Mouse (Mus musculus) midbrain, embryonic 16.5 days (tissue): ENCODE data around the gene Hivep3. TPM values are rescaled to one million over a fixed set of nuclear protein-coding genes. Genes with fewer than 3 reads are reported as not detected.
A peak's percentile ranks its signal among the peaks of the same experiment; 100 is the strongest.

Experiments
- ATAC-seq: fragments of 200-750 bp; cut with Nextera tagmentation; 2 replicates; pipeline ENCODE4 v1.8.0; 2017; ENCODE audit warnings: moderate TSS enrichment
- H3K27ac ChIP-seq: fragments of 300-500 bp; sonication (generic); 2 replicates; pipeline ENCODE4 v1.5.1; 2014; ENCODE audit warnings: mild to moderate bottlenecking, low read length, mixed read lengths
- H3K27me3 ChIP-seq: fragments of 300-500 bp; sonication (generic); 2 replicates; pipeline ENCODE4 v1.6.1; 2014; ENCODE audit warnings: low read depth, low read length, mixed read lengths; ENCODE audit not compliant: control insufficient read depth, insufficient read depth
- H3K36me3 ChIP-seq: fragments of 300-500 bp; sonication (generic); 2 replicates; pipeline ENCODE4 v1.6.1; 2014; ENCODE audit warnings: mild to moderate bottlenecking, low read length, moderate library complexity, mixed read lengths; ENCODE audit not compliant: control insufficient read depth, insufficient read depth
- H3K4me1 ChIP-seq: fragments of 300-500 bp; sonication (generic); 2 replicates; pipeline ENCODE4 v1.6.1; 2014; ENCODE audit warnings: mild to moderate bottlenecking, low read length, mixed read lengths; ENCODE audit not compliant: control insufficient read depth, insufficient read depth
- H3K4me2 ChIP-seq: fragments of 300-500 bp; sonication (generic); 2 replicates; pipeline ENCODE4 v1.6.1; 2014; ENCODE audit warnings: mild to moderate bottlenecking, low read length, mixed read lengths
- H3K4me3 ChIP-seq: fragments of 300-500 bp; sonication (generic); 2 replicates; pipeline ENCODE4 v1.5.1; 2014; ENCODE audit warnings: low read depth, mild to moderate bottlenecking, low read length, moderate library complexity, mixed read lengths
- H3K9ac ChIP-seq: fragments of 300-500 bp; sonication (generic); 2 replicates; pipeline ENCODE4 v1.6.1; 2014; ENCODE audit warnings: low read depth, low read length, mixed read lengths
- H3K9me3 ChIP-seq: fragments of 300-500 bp; sonication (generic); replicated peaks from 2 replicates; pipeline ENCODE4 v1.6.1; 2014; ENCODE audit warnings: mild to moderate bottlenecking, low read length, mixed read lengths; ENCODE audit not compliant: control insufficient read depth, poor library complexity, severe bottlenecking
- WGBS: fragments of 180-500 bp; shearing (Covaris S2); extraction: QIAGEN DNeasy Blood & Tissue Kit; methylation state at CpG from one replicate; pipeline ENCODE4 v1.1.7; 2014; 5-methylcytosine and 5-hydroxymethylcytosine counted together
- polyA plus RNA-seq: library from polyadenylated mRNA; unstranded; fragments of >200 nt; fragmentation: Nextera tagmentation; extraction: Ambion mirVana; gene quantifications from 2 replicates; pipeline ENCODE4 v1.2.1, GENCODE M21; 2015

Hivep3 gene
- polyA plus RNA-seq, 1 experiment from 2014 or later, result 20.2 TPM

DNA sequence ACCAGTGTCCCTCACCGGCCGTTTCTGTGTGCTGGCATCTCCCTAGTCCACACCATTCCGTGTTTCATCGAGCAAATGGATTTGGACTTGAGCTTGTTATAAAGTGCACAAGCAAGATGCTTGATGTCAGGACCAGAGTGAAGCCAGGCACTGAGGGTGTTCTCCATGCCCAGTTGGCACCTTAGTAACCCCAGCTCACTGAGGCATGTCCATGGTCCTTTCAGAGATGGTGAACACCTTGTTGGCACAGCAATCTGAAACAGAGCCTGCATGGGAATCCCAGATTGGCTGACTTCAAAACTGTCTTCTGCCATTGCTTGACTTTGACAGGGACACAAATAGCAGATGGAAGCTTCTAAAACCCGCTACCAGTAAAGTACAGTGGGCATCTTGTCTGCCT is 252.5 kb downstream of the Hivep3 start:
- WGBS, result 86% methylated on average over 5 of the region's 5 CpGs
- no peaks in the 10 kb centered on the region for H3K9me3 ChIP-seq
- H3K27me3 ChIP-seq, result no peaks in the 10 kb centered on the region
- H3K9ac ChIP-seq, result peak overlapping the region; percentile 20; the same call in 1 of the 2 replicates
- no peak for ATAC-seq
- H3K27ac ChIP-seq, result peak overlapping the region; percentile 82
- H3K4me3 ChIP-seq, result no peak overlapping the region
- H3K36me3 ChIP-seq, result no peaks in the 10 kb centered on the region
- H3K4me2 ChIP-seq, result no peak overlapping the region
- peaks cover 20% of the 10 kb centered on the region for H3K4me1 ChIP-seq

- Histone ChIP-seq H3K9me3 (no peaks in the 10 kb centered on the region), H3K4me3 (no peak overlapping the region), H3K27ac (peak overlapping the region; percentile 82), H3K36me3 (no peaks in the 10 kb centered on the region), H3K4me1 (peaks cover 20% of the 10 kb centered on the region), H3K4me2 (no peak overlapping the region), H3K27me3 (no peaks in the 10 kb centered on the region), H3K9ac (peak overlapping the region; percentile 20)
- WGBS, result 35% methylated on average over 5 of the region's 5 CpGs
- peak; percentile 46 for ATAC-seq
These were observed 253.2 kb downstream of the Hivep3 start for GRCm38 (mm10) chr4:119986580-119987291.

DNA sequence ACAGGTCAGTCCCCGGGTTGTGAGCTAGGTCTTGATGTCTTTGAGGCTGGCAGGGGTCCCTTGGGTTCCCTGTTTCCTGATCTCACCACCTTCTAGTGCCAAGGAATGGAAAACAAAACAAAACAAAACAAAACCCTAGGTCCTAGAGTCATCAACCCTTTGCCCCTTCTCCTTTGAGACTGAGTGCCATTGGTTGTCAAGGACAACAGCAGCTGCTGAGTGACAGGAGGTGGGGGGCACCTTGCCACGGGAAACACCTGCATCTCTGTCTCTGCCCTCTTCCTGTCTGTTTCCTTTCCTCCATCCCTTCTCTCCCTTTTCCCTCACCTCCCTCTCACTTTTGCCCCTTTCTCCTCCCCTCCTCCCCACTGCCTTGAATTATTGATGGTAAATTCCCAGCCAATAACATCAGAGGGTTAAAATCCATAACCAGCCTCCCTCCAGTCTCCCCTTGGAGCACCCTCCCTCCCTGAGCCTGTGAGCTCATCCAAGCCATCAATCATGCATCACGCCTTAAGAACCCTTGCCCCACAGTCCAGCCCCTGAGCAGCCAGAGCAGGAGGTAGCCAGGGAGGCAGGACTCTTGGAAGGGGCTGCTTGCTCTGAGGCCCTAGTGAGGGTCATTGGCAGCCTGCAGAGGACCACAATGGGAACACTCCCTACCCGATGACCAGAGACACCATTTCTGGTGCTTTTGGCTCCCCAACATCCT is 253.9 kb downstream of the Hivep3 start:
- Histone ChIP-seq H3K4me3 (no peak overlapping the region), H3K27me3 (no peaks in the 10 kb centered on the region), H3K4me2 (no peak overlapping the region), H3K4me1 (peaks cover 20% of the 10 kb centered on the region), H3K27ac (peak overlapping the region; percentile 82), H3K36me3 (no peaks in the 10 kb centered on the region), H3K9ac (no peak overlapping the region), H3K9me3 (no peaks in the 10 kb centered on the region)
- 36% methylated on average over 4 of the region's 4 CpGs for WGBS
- ATAC-seq, result peak; percentile 34

DNA sequence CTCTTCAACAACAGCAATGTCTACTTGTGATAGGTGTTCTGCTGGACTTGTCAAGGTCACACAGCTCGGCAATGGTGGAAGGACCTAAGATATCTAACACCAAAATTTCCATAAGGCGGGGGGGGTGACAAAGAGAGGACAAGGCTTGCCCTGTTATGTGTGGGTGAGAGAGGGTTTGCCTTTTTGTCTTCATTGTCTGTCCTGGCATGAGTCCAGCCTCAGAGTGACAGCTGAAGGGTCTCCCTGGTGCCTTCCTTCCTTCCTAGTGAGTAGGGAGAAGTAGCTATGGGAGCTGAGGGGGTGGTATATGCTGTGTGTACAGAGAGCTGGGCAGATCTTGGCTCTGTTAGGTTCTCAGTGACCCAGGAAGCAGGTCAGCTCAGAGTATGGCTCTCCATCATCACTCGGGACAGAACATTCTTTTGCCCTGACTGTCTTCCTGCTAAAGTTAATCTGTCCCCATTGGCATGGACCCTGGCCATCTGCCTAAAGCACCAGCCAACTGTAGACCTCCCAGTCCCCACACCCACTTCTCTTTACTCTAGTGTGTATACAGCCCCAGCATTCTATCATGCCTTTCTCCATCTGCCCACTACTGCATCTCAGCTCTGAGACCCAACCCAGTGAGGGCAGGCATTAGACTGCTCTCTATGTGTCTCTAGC is 255.6 kb downstream of the Hivep3 start:
- 53% methylated on average over 3 of the region's 3 CpGs for WGBS
- Histone ChIP-seq H3K27ac (no peak overlapping the region), H3K4me2 (no peak overlapping the region), H3K4me3 (no peak overlapping the region), H3K4me1 (peaks cover 20% of the 10 kb centered on the region), H3K9ac (no peak overlapping the region), H3K9me3 (no peaks in the 10 kb centered on the region), H3K36me3 (no peaks in the 10 kb centered on the region), H3K27me3 (no peaks in the 10 kb centered on the region)
- no peak for ATAC-seq

- Histone ChIP-seq H3K27ac (no peak overlapping the region), H3K27me3 (no peaks in the 10 kb centered on the region), H3K4me3 (no peak overlapping the region), H3K4me1 (peaks cover 20% of the 10 kb centered on the region), H3K36me3 (no peaks in the 10 kb centered on the region), H3K9me3 (no peaks in the 10 kb centered on the region), H3K9ac (no peak overlapping the region), H3K4me2 (no peak overlapping the region)
- no peak for ATAC-seq
- 83% methylated on average over 3 of the region's 3 CpGs for WGBS
These were observed 256.8 kb downstream of the Hivep3 start for GRCm38 (mm10) chr4:119990346-119990745.

GRCm38 (mm10) chr4:119990841-119991240 is 257.3 kb downstream of the Hivep3 start:
- WGBS, result 84% methylated on average over 3 of the region's 3 CpGs
- Histone ChIP-seq H3K9me3 (no peaks in the 10 kb centered on the region), H3K9ac (no peak overlapping the region), H3K4me3 (no peak overlapping the region), H3K4me2 (no peak overlapping the region), H3K27me3 (no peaks in the 10 kb centered on the region), H3K27ac (no peak overlapping the region), H3K4me1 (peaks cover 20% of the 10 kb centered on the region), H3K36me3 (no peaks in the 10 kb centered on the region)
- ATAC-seq, result no peak

DNA sequence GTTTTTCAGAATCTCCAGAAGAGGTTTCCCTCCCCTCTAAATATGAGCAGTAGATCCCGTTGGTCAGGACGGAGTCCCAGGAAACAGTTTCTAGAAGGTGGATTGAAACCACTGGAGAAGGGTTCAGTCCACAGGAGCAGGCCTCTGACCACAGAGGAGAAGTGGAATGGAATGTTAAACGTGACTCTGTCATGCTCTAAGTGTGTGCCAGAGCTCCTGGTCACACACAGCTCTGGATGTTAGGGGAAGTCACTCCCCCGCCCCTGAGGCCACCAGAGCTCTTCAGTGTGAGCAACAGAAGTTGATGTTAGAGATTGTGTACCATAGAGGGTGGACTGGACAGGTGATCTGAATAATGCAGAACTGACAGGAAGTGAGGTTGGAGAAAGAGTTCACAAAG is 258.2 kb downstream of the Hivep3 start:
- Histone ChIP-seq H3K36me3 (no peaks in the 10 kb centered on the region), H3K4me2 (no peak overlapping the region), H3K4me3 (no peak overlapping the region), H3K4me1 (peaks cover 14% of the 10 kb centered on the region), H3K9me3 (no peaks in the 10 kb centered on the region), H3K9ac (no peak overlapping the region), H3K27me3 (no peaks in the 10 kb centered on the region), H3K27ac (no peak overlapping the region)
- ATAC-seq, result no peak
- 81% methylated on average over 4 of the region's 4 CpGs for WGBS

DNA sequence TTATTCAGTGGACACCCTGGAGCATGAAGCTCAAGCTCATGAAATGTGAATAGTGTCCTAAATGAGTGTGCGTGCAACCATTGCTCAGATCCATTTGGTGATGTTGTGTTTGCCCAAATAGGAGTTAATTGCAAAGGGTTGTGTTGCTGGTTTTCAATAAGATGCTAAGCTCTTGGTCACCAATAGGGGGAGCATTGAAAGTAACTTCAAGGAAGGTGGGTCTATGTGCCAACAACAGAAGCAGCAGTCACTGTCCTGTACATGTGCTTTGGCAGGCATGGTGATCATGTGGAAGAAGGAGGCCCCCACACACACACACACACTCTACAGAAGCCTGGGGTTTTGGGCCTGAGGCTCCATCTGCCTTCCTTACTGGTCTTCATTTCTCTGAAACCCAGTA is 262.8 kb downstream of the Hivep3 start:
- no peak overlapping the region for H3K9ac ChIP-seq
- no peaks in the 10 kb centered on the region for H3K27me3 ChIP-seq
- H3K4me1 ChIP-seq, result no peaks in the 10 kb centered on the region
- 97% methylated on average over 1 of the region's 1 CpGs for WGBS
- H3K36me3 ChIP-seq, result no peaks in the 10 kb centered on the region
- no peak overlapping the region for H3K4me3 ChIP-seq
- no peaks in the 10 kb centered on the region for H3K9me3 ChIP-seq
- no peak overlapping the region for H3K27ac ChIP-seq
- no peak overlapping the region for H3K4me2 ChIP-seq
- ATAC-seq, result no peak

DNA sequence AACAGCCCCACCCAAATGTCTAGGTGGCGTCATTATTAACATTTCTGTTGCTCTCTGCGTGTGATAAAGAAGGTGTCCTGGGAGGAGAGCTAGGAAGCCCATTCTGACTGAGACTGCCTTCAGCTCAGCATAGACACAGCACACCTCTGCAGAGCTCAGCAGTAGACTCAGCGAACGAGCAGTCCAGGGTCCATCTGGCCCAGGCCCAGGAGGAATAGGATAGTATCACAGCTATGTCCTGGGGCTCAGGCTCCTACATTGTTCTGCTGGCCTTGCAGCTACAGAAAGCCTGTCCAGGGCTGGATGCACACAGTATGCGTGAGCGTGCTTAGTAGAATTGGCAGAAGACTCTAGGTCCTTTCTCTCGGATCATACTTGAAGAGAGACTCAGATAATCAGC is 263.8 kb downstream of the Hivep3 start:
- Histone ChIP-seq H3K9me3 (no peaks in the 10 kb centered on the region), H3K27ac (no peak overlapping the region), H3K4me1 (no peaks in the 10 kb centered on the region), H3K36me3 (no peaks in the 10 kb centered on the region), H3K4me3 (no peak overlapping the region), H3K9ac (no peak overlapping the region), H3K27me3 (no peaks in the 10 kb centered on the region), H3K4me2 (no peak overlapping the region)
- 91% methylated on average over 7 of the region's 7 CpGs for WGBS
- no peak for ATAC-seq
